Mouse (Mus musculus) E14TG2a.4 (cell line): ENCODE results near the gene Lepr.
A peak's percentile ranks its signal among the peaks of the same experiment; 100 is the strongest.

Experiments used
- H3K27me3 ChIP-seq: 2 replicates; pipeline ENCODE4 v1.6.1; 2014; ENCODE audit warnings: low read length, control low read depth; ENCODE audit not compliant: insufficient read depth
- H3K36me3 ChIP-seq: 2 replicates; pipeline ENCODE4 v1.6.1; 2014; ENCODE audit warnings: low read length, control low read depth; ENCODE audit not compliant: insufficient read depth
- H3K4me1 ChIP-seq: replicated peaks from 2 replicates; pipeline ENCODE4 v1.6.1; 2014; ENCODE audit warnings: low read depth, low read length, control low read depth
- H3K4me3 ChIP-seq: replicated peaks from 2 replicates; pipeline ENCODE4 v1.5.1; 2014; ENCODE audit warnings: mild to moderate bottlenecking, low read length
- H3K9me3 ChIP-seq: 2 replicates; pipeline ENCODE4 v1.6.1; 2014; ENCODE audit warnings: low read length, control low read depth
- CTCF ChIP-seq: conservative IDR thresholded peaks from 2 replicates; pipeline ENCODE4 v1.5.1; 2014; ENCODE audit warnings: low read length
- NANOG ChIP-seq: IDR thresholded peaks from 2 replicates; pipeline ENCODE4 v1.6.1; 2014; ENCODE audit warnings: borderline replicate concordance, low read length, mixed read lengths
- POU5F1 ChIP-seq: IDR thresholded peaks from 2 replicates; pipeline ENCODE4 v1.6.1; 2014; ENCODE audit warnings: low read length, borderline replicate concordance

The Lepr gene

GRCm38 (mm10) chr4:101717367-101718121 lies at the start of gene Lepr:
Gene Lepr (plus strand): TSS chr4:101717404.
- TF ChIP-seq POU5F1: no peak
- no peak for TF ChIP-seq NANOG
- no peak for TF ChIP-seq CTCF
- Histone ChIP-seq H3K4me3 (peak within 1 kb of the TSS; percentile 78), H3K4me1 (peaks cover 5% of the 10 kb centered on the region)

DNA sequence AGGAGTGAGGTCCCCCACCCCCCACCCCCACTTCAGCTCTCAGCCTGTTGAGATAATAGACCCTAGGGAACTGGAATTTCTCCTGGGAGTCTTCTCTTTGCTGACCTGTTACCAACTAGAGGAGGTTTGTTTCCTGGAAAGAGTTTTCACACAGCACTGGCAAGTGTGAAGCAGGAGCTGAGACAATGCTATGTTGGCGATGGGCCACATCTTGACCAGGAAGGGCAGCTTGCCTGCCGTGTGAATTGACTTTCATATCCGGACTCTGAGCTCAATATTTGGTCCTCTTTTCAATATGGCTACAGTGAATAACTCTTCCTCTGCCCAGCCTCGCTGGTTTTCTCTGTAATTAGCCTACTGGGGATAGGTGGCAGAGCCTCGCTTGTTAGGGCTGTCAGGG lies 48.0 kb upstream of the Lepr start:
- H3K36me3 ChIP-seq: no peaks in the 10 kb centered on the region
- H3K4me1 ChIP-seq: no peaks in the 10 kb centered on the region; the same call in 1 of the 2 replicates
- H3K4me3 ChIP-seq: no peak overlapping the region
- peaks cover 6% of the 10 kb centered on the region for H3K9me3 ChIP-seq
- TF ChIP-seq POU5F1 (no peak), CTCF (no peak), NANOG (no peak)
- H3K27me3 ChIP-seq: no peaks in the 10 kb centered on the region

More at GRCm38 (mm10) chr4:101717367-101718121, at the start of gene Lepr:
- H3K36me3 ChIP-seq: no peaks in the 10 kb centered on the region
- no peaks in the 10 kb centered on the region for H3K9me3 ChIP-seq
- peaks cover 31% of the 10 kb centered on the region for H3K27me3 ChIP-seq

- H3K9me3 ChIP-seq: peaks cover 6% of the 10 kb centered on the region
- H3K27me3 ChIP-seq: no peaks in the 10 kb centered on the region
- H3K4me1 ChIP-seq: no peaks in the 10 kb centered on the region
- TF ChIP-seq CTCF (no peak), POU5F1 (no peak), NANOG (no peak)
- no peaks in the 10 kb centered on the region for H3K36me3 ChIP-seq
- H3K4me3 ChIP-seq: no peak overlapping the region
Measured at GRCm38 (mm10) chr4:101669811-101670210, 47.4 kb upstream of the Lepr start.

- Histone ChIP-seq H3K27me3 (no peaks in the 10 kb centered on the region), H3K4me1 (no peaks in the 10 kb centered on the region), H3K36me3 (no peaks in the 10 kb centered on the region), H3K9me3 (no peaks in the 10 kb centered on the region), H3K4me3 (no peak overlapping the region)
- no peak for TF ChIP-seq POU5F1
- no peak for TF ChIP-seq NANOG
- TF ChIP-seq CTCF: no peak
Measured at GRCm38 (mm10) chr4:101674790-101675189, 42.4 kb upstream of the Lepr start.

- H3K36me3 ChIP-seq: no peaks in the 10 kb centered on the region
- TF ChIP-seq NANOG (no peak), CTCF (no peak), POU5F1 (no peak)
- H3K9me3 ChIP-seq: no peaks in the 10 kb centered on the region
- H3K4me3 ChIP-seq: no peak overlapping the region
- no peaks in the 10 kb centered on the region for H3K4me1 ChIP-seq
- H3K27me3 ChIP-seq: no peaks in the 10 kb centered on the region
Measured at GRCm38 (mm10) chr4:101675726-101676125, 41.5 kb upstream of the Lepr start.

DNA sequence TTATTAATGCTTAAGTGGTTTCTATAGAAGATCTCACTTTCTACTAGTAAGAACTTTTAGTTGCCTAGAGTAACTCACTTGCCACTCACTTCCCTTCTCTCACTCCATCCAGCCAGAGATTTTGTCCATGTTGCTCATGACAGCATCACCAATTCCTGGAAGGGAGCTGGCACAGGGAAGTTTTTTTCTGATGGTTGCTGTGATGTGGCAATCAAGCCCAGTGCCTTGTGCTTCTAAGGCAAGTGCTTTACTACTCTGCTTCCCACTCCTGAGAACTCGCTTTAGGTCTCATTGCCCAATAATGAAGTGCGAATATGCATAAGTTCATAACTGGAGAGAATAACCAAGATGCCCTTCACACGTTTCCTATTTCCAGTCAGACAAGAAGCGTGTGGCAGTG lies 34.6 kb upstream of the Lepr start:
- no peak for TF ChIP-seq POU5F1
- no peak for TF ChIP-seq NANOG
- no peak for TF ChIP-seq CTCF
- H3K9me3 ChIP-seq: no peaks in the 10 kb centered on the region
- no peaks in the 10 kb centered on the region for H3K36me3 ChIP-seq
- no peaks in the 10 kb centered on the region for H3K27me3 ChIP-seq
- no peak overlapping the region for H3K4me3 ChIP-seq
- H3K4me1 ChIP-seq: no peaks in the 10 kb centered on the region

DNA sequence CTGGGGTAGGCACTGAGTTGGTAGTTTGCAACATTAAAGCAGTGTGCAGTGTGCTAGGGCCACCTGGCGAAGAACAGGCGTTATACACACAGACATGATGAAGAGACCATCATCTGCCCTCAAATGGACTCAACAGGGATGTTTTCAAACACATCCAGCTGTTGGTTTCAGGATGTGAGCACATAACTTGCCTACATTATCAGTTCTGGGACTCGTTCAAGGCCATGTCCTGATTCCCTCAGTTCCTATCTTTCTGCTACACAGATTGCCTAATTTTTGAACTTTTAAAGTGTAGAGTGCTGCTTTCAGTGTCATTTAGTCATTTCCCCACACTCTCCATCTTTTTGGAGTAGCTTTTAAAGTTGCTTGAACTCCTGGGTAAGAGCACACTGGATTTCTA lies 34.1 kb upstream of the Lepr start:
- Histone ChIP-seq H3K9me3 (no peaks in the 10 kb centered on the region), H3K4me1 (no peaks in the 10 kb centered on the region), H3K27me3 (no peaks in the 10 kb centered on the region), H3K4me3 (no peak overlapping the region), H3K36me3 (no peaks in the 10 kb centered on the region)
- TF ChIP-seq POU5F1: no peak
- no peak for TF ChIP-seq CTCF
- no peak for TF ChIP-seq NANOG

- Histone ChIP-seq H3K36me3 (no peaks in the 10 kb centered on the region), H3K9me3 (no peaks in the 10 kb centered on the region), H3K4me3 (no peak overlapping the region), H3K27me3 (no peaks in the 10 kb centered on the region), H3K4me1 (no peaks in the 10 kb centered on the region)
- no peak for TF ChIP-seq CTCF
- TF ChIP-seq NANOG: no peak
- TF ChIP-seq POU5F1: no peak
Measured at GRCm38 (mm10) chr4:101684821-101685220, 32.4 kb upstream of the Lepr start.

- TF ChIP-seq POU5F1: no peak
- no peak for TF ChIP-seq CTCF
- no peak for TF ChIP-seq NANOG
- Histone ChIP-seq H3K4me3 (no peak overlapping the region), H3K4me1 (no peaks in the 10 kb centered on the region), H3K27me3 (no peaks in the 10 kb centered on the region), H3K36me3 (no peaks in the 10 kb centered on the region), H3K9me3 (no peaks in the 10 kb centered on the region)
Measured at GRCm38 (mm10) chr4:101686227-101686810, 30.9 kb upstream of the Lepr start.
